Mouse (Mus musculus): ENCODE results near the gene Ttc30b. TPM values are rescaled to one million over a fixed set of nuclear protein-coding genes. Genes with fewer than 3 reads are reported as not detected.
A peak's percentile ranks its signal among the peaks of the same experiment; 100 is the strongest.

The Ttc30b gene
- total and polyA plus RNA-seq, 2 experiments from 2014 or later, result 18.7 to 30.8 TPM

- ATAC-seq (ENCODE audit: low FRiP score) (no peak), DNase-seq (ENCODE audit: low spot score) (no peak)
- Histone ChIP-seq H3K27me3 (ENCODE audit: insufficient read depth, low read length) (no peaks in the 10 kb centered on the region), H3K27ac (ENCODE audit: low read depth, low read length) (no peak overlapping the region), H3K36me3 (ENCODE audit: insufficient read depth, low read length) (peaks cover 8% of the 10 kb centered on the region; the same call in 1 of the 2 replicates), H3K4me1 (ENCODE audit: insufficient read depth, low read length) (no peaks in the 10 kb centered on the region), H3K9me3 (ENCODE audit: low read length) (no peaks in the 10 kb centered on the region), H3K9ac (replicated peaks; ENCODE audit: low read length, poor library complexity, severe bottlenecking) (no peak overlapping the region), H3K4me3 (ENCODE audit: low read depth, low read length) (no peak overlapping the region), H3K4me2 (ENCODE audit: low read depth, low read length, poor library complexity, severe bottlenecking) (no peak overlapping the region)
- 90% methylated on average over 1 of the region's 1 CpGs for WGBS
- no peak for TF ChIP-seq CTCF (IDR thresholded peaks at IDR 0.05)
Measured at GRCm38 (mm10) chr2:75907142-75907541, 31.2 kb downstream of the Ttc30b start.

GRCm38 (mm10) chr2:75901869-75902268 is 36.5 kb downstream of the Ttc30b start:
- no peak overlapping the region for H3K4me3 ChIP-seq (ENCODE audit: low read depth, low read length)
- ATAC-seq (ENCODE audit: low FRiP score) (no peak), DNase-seq (ENCODE audit: low spot score) (no peak)
- H3K9ac ChIP-seq (replicated peaks; ENCODE audit: low read length, poor library complexity, severe bottlenecking), result no peak overlapping the region
- no peak for TF ChIP-seq CTCF (IDR thresholded peaks at IDR 0.05)
- 90% methylated on average over 9 of the region's 9 CpGs for WGBS
- H3K9me3 ChIP-seq (ENCODE audit: low read length), result no peaks in the 10 kb centered on the region
- H3K36me3 ChIP-seq (ENCODE audit: insufficient read depth, low read length), result peaks cover 3% of the 10 kb centered on the region; the same call in 1 of the 2 replicates
- H3K27ac ChIP-seq (ENCODE audit: low read depth, low read length), result no peak overlapping the region
- H3K27me3 ChIP-seq (ENCODE audit: insufficient read depth, low read length), result no peaks in the 10 kb centered on the region
- no peak overlapping the region for H3K4me2 ChIP-seq (ENCODE audit: low read depth, low read length, poor library complexity, severe bottlenecking)
- H3K4me1 ChIP-seq (ENCODE audit: insufficient read depth, low read length), result no peaks in the 10 kb centered on the region

DNA sequence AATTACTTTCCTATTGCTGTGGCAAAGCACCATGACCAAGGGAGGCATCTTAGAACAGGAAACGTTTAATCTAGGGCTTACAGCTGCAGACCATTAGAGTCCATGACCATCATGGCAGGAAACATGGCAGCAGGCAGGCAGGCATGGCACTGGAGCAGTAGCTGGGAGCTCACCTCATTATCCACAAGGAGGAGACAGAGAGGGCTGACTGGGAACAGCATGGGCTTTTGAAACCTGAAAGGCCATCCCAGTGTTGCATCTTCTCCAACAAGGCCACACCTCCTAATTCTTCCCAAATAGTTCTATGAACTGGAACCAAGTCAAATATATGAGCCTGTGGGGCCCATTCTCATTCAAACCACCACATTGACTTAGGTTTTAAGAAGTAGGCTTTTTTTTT is 38.1 kb downstream of the Ttc30b start:
- H3K4me2 ChIP-seq (ENCODE audit: low read depth, low read length, poor library complexity, severe bottlenecking), result no peak overlapping the region
- ATAC-seq (ENCODE audit: low FRiP score), result no peak
- no peak overlapping the region for H3K4me3 ChIP-seq (ENCODE audit: low read depth, low read length)
- no peak overlapping the region for H3K9ac ChIP-seq (replicated peaks; ENCODE audit: low read length, poor library complexity, severe bottlenecking)
- TF ChIP-seq CTCF (IDR thresholded peaks at IDR 0.05), result no peak
- peaks cover 2% of the 10 kb centered on the region; the same call in 1 of the 2 replicates for H3K36me3 ChIP-seq (ENCODE audit: insufficient read depth, low read length)
- no peaks in the 10 kb centered on the region for H3K4me1 ChIP-seq (ENCODE audit: insufficient read depth, low read length)
- no peak for DNase-seq (ENCODE audit: low spot score)
- 98% methylated on average over 1 of the region's 1 CpGs for WGBS
- no peaks in the 10 kb centered on the region for H3K27me3 ChIP-seq (ENCODE audit: insufficient read depth, low read length)
- no peaks in the 10 kb centered on the region for H3K9me3 ChIP-seq (ENCODE audit: low read length)
- H3K27ac ChIP-seq (ENCODE audit: low read depth, low read length), result no peak overlapping the region

DNA sequence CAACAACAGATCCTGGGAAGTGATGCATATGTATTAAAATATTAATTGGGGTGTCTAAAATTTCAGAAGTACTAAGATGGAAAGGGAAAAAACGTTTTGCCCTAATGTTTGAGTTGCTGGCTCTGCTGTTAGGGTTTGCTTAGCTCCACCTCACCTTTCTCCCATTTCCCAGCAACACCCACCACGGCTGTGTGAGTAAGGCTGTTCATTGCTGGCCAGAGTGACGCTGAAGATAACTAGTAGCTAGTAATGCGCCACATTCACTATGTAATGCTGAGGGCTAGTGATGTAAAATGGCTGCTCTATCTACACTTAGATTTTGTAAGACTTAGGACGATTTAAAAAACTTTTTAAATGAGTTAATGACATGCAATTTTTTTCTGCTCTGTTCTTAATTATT is 42.7 kb downstream of the Ttc30b start:
- Histone ChIP-seq H3K4me3 (ENCODE audit: low read depth, low read length) (no peak overlapping the region), H3K4me2 (ENCODE audit: low read depth, low read length, poor library complexity, severe bottlenecking) (no peak overlapping the region)
- WGBS, result 88% methylated on average over 5 of the region's 5 CpGs

DNA sequence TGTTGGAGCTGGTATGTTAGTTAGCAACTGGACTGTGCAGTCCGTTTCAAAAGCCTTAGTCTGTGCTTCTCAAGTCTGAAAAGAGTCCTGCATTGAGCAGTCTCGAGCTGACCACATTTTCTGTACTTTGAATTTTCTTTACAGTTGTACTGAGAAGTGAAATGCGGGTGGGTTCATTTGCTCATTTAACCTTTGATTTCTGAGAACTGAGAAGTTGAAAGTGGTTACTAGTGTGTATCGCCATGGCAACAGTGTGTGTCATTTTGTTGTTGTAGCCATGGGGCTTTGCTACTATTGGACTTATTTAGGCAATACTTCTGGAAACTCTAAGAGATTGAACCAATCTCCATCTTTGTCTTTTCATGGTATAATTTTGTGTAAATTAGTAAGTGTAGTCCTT is 46.4 kb downstream of the Ttc30b start:
- no peak for TF ChIP-seq CTCF (IDR thresholded peaks at IDR 0.05)
- DNase-seq (ENCODE audit: low spot score), result peak; percentile 5

More for the DNA sequence above, 42.7 kb downstream of the Ttc30b start:
- H3K9me3 ChIP-seq (ENCODE audit: low read length), result no peaks in the 10 kb centered on the region
- no peak for DNase-seq (ENCODE audit: low spot score)
- no peaks in the 10 kb centered on the region for H3K4me1 ChIP-seq (ENCODE audit: insufficient read depth, low read length)
- no peak overlapping the region for H3K9ac ChIP-seq (replicated peaks; ENCODE audit: low read length, poor library complexity, severe bottlenecking)
- ATAC-seq (ENCODE audit: low FRiP score), result no peak
- peaks cover 2% of the 10 kb centered on the region; the same call in 1 of the 2 replicates for H3K36me3 ChIP-seq (ENCODE audit: insufficient read depth, low read length)
- TF ChIP-seq CTCF (IDR thresholded peaks at IDR 0.05), result no peak
- H3K27me3 ChIP-seq (ENCODE audit: insufficient read depth, low read length), result no peaks in the 10 kb centered on the region
- H3K27ac ChIP-seq (ENCODE audit: low read depth, low read length), result no peak overlapping the region

More for the DNA sequence above, 46.4 kb downstream of the Ttc30b start:
- Histone ChIP-seq H3K4me2 (ENCODE audit: low read depth, low read length, poor library complexity, severe bottlenecking) (no peak overlapping the region), H3K4me3 (ENCODE audit: low read depth, low read length) (no peak overlapping the region), H3K9ac (replicated peaks; ENCODE audit: low read length, poor library complexity, severe bottlenecking) (no peak overlapping the region), H3K27ac (ENCODE audit: low read depth, low read length) (no peak overlapping the region), H3K9me3 (ENCODE audit: low read length) (no peaks in the 10 kb centered on the region), H3K4me1 (ENCODE audit: insufficient read depth, low read length) (no peaks in the 10 kb centered on the region), H3K27me3 (ENCODE audit: insufficient read depth, low read length) (no peaks in the 10 kb centered on the region), H3K36me3 (ENCODE audit: insufficient read depth, low read length) (peaks cover 10% of the 10 kb centered on the region; the same call in 1 of the 2 replicates)
- no peak for ATAC-seq (ENCODE audit: low FRiP score)
- 53% methylated on average over 4 of the region's 4 CpGs for WGBS

Other genes with a start within 250 kb of the Ttc30b start
- 8.9 and 9.0 TPM in 2 replicates for gene Nfe2l2, start 233.9 kb downstream of the Ttc30b start, total RNA-seq (2014; rRNA removed)
- 11.3 and 12.5 TPM in 2 replicates for gene Nfe2l2, start 233.9 kb downstream of the Ttc30b start, polyA plus RNA-seq (2015; fragmentation: Nextera tagmentation; extraction: Ambion mirVana)
- 37.9 and 53.5 TPM in 2 replicates for gene Agps, start 106.4 kb downstream of the Ttc30b start, total RNA-seq (2014; rRNA removed)
- gene Agps, start 106.4 kb downstream of the Ttc30b start, polyA plus RNA-seq (2015; fragmentation: Nextera tagmentation; extraction: Ambion mirVana), result 13.1 and 17.1 TPM in 2 replicates
- 1.1 and 1.9 TPM in 2 replicates for gene Ttc30a2, start 39.6 kb upstream of the Ttc30b start, total RNA-seq (2014; rRNA removed)
- 0.36 and 0.39 TPM in 2 replicates for gene Ttc30a2, start 39.6 kb upstream of the Ttc30b start, polyA plus RNA-seq (2015; fragmentation: Nextera tagmentation; extraction: Ambion mirVana)
- 12.3 and 12.7 TPM in 2 replicates for gene Ttc30a1, start 43.4 kb upstream of the Ttc30b start, total RNA-seq (2014; rRNA removed)
- 5.2 and 5.5 TPM in 2 replicates for gene Ttc30a1, start 43.4 kb upstream of the Ttc30b start, polyA plus RNA-seq (2015; fragmentation: Nextera tagmentation; extraction: Ambion mirVana)